Mouse (Mus musculus): ENCODE results near the gene Erich2. TPM values are rescaled to one million over a fixed set of nuclear protein-coding genes. Genes with fewer than 3 reads are reported as not detected.

Gene Erich2
- total RNA-seq, 4 experiments from 2014 or later, result 0.48 to 1.6 (median 0.85) TPM

DNA sequence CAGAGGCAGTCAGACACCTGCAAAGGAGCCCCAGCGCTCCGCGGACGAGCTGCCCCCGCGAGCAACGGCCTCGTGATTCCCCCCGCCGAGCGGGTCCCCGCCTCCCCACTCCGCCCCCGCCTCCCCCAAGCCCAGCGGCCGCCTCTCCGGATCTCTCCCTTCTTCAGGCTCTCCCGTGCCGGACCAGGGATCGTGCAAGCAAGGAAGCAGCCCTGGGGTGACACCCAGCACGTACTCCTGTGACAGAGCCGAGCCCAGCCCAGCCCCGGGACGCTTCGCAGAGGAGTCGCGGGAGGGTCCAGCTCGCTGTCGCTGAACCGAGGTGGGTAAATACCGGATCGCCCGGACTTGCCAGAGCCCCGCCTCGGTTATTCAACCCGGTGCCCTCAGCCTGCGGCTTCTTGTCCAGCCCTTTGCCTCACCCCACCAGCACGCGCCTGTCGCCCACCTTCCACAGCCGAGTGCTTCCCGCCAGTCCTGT, 53.4 kb downstream of the Erich2 start:
- no peak for DNase-seq (ENCODE audit: low spot score in 2 of 2)

DNA sequence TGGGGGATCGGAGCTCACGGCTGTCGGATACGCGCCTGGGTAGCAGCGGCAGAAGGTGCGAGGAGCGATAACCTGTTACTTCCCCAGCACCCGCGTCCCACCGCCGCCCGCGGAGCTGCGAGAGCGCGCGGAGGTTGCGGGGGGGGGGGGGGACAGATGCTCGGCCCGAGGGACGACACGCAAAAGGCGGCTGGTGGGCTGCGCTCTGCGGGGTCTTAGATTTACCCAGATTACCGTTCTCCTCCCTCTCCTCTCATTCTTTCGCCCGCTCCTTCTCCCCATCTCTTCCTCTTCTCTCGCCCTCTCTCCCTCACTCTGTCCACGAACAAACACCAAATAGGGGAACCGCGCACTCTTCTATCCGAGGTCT, 54.0 kb downstream of the Erich2 start:
- no peak for DNase-seq (ENCODE audit: low spot score in 2 of 2)

GRCm38 (mm10) chr2:70562981-70563671, 54.5 kb downstream of the Erich2 start:
- no peak for DNase-seq (ENCODE audit: low spot score in 2 of 2)

DNA sequence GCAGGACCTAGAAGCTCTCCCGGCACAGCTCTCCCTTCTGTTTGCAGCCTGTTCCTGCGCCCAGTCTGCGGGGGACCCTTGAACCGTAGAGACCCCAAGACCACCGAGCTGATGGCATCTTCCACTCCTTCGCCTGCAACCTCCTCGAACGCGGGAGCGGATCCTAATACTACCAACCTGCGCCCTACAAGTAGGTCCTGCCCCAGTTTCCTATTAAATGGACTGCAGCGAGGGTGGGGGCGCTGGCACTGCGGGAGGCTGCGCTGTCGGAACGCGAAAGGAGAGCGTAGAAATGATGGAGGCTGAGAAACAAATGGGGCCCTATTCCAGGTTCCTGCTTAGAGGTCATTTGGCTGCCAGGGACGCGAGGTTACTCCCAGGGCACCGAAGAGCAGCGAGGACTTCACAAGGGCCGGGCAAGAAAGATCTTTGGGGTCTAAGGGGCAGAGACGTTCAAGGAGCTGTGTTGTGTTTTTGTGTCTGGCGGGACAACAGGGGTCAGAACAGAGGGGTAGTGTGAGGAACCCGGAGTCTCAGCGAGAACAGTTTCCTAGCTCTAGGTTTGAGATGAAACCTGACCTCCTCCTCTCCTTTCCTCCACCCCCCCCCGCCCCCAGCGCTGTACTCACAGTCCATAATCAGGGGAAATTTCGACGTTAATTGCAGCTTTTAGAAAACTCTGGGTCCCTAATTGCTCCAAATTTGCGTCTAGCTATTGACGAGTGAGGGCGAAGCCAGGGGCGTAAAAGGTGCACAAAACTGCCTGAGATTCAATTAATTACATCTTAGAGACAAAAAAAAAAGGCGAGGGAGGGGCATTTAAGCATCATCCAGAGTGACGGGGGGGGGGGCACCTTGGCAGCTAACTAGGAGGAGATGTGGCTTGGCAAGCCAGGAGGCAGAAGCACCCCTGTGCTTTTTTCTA, 55.4 kb downstream of the Erich2 start:
- no peak for DNase-seq (ENCODE audit: low spot score in 2 of 2)

- DNase-seq (ENCODE audit: low spot score in 2 of 2), result no peak
These were observed 56.2 kb downstream of the Erich2 start for GRCm38 (mm10) chr2:70564646-70565315.

DNA sequence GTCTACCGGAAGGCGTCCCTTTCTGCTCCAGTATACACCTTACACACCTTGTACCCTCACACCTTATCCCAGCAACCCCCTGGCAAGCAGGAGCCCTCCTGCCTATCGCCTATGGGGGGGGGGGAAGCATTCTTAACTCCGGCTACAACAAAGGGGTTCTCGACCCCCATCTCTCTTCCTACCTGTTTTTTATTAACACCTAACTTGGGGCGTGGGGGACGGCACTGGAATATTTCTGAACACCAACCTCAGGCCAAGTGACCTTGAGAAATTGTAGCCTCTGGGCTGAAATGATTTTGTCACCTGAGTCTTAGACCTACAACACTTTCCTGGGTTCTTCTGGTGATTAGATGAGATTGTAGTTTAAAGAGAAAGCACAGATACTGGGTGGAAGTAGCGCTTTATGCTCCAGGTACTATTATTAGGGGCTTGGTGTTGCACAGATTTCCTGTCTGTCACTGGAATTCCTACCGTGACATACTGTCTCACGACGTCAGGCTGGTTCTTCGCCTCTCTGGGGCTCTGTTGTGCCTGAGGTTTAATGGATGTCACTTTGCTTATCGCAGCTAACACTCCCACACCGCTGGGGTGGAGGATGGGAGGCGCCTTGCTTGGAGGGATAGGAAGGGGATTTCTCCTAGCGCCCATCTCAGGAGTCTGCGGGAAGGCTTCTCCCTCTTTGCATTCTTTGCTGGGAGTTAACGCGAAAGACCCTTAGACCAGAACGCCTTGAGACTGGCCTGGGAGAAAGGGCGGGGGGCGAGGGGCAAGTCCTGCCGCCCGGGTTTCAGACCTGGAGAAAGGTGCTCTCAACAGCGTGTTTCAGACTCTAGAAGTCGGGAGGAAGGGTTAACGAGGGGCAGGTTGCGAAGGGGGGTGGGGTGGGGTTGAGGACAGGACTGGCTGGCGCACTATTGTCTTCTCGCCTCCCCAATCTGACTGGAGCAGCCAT, 57.3 kb downstream of the Erich2 start:
- DNase-seq (ENCODE audit: low spot score in 2 of 2), result no peak

DNA sequence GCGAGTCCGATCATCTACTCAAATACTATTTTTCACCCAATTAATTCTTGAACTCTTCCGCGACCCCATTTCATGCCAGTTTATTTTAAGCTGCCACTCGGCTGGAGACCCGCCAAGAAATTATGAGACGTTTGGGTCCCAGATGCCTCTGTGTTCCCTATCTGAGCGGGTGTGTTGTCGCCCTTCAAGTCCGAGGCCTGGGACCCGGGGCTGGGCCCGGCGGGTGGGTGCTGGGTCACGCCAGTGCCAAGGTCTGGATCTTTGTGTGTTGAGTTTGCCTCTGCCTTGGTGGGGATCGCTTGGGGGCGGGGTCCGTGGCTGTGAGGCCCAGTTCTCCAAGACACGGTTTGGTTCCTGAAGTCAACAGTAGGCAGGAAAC, 58.0 kb downstream of the Erich2 start:
- DNase-seq (ENCODE audit: low spot score in 2 of 2), result no peak

DNA sequence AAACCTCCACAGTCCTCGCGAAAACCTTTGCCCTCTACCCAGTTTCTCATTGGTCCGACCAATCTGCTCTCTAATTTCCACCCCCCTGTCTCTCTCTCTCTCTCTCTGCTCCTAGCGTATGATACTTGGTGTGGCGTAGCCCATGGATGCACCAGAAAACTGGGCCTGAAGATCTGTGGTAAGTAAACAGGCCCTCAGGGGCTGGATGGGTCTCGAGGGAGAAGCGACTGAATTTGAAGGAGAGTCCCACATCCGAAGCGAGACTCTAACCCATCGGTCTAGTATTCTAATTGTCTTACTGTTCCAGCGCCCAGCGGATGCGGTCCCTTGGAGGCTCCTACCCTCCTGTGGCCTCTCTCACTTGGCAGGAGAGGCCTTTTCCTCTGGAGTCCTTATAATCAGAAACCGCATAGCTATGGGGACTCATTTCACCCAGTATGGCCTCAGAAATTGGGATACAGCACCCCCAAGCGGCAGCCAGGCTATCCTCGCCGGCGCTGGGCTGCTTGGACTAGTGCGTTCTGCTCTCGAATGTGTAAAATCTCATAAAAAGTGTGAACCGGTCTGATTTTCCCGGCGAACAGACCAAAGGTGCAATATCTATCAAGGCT, 58.6 kb downstream of the Erich2 start:
- no peak for DNase-seq (ENCODE audit: low spot score in 2 of 2)

GRCm38 (mm10) chr2:70567682-70568077, 59.1 kb downstream of the Erich2 start:
- DNase-seq (ENCODE audit: low spot score in 2 of 2), result no peak

DNA sequence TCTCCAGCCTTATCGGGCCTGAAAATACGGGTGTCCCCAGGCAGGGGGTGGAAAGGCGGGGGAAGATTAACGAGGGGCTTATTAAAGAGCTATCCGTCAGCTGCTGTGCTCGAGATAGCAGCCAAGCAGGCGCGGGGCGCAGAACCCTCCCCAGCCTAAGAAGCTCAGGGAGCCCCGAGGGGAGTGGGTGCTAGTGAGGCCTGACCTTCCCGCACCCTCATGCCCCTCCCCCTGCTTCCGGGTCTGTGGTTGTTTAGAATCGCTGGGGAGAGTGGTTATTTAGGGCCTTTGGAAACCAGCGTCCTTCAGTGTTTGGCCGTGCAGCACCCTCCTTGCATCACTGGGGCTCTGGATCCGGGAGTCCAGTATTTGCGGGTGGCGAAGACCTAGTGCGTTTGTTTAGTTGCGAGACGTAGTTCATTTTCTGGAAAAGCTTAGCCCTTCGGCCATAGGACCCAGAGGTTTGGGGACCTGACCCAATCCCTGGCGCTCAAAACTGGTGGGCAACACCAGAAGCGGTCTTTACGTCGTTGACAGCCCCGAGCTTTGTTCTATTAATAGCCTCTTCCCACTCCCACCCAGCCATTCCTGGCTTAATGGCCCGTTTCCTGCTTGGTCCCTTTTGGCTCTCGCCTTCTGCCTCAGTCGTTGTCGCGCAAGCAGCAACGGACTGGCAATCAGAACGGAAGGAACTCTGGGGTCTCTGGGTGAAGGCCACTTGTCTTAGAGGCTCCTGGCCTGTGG, 59.8 kb downstream of the Erich2 start:
- DNase-seq (ENCODE audit: low spot score in 2 of 2), result no peak

- no peak for DNase-seq (ENCODE audit: low spot score in 2 of 2)
These were observed 63.1 kb downstream of the Erich2 start for GRCm38 (mm10) chr2:70571698-70572097.

DNA sequence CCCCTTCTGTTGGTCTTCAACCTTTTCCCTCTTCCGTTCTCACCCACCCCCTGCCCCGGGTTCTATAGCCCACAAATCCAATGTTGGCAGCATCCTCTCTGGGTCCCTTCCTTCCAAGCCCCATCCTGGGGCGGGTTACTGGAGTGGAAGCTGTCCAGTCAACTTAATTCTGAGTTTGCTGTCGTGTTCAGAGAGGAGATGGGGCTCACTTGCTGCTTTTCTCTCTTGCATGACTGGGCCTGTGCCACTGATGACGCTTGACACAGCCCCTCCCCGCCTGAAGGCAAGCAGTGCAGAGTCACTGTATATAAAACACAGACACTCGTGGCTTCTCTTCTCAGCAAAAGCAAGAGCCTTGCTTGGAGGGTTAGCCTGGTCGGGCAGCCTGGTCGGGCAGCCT, 63.6 kb downstream of the Erich2 start:
- DNase-seq (ENCODE audit: low spot score in 2 of 2), result no peak

GRCm38 (mm10) chr2:70573544-70574210, 65.1 kb downstream of the Erich2 start:
- DNase-seq (ENCODE audit: low spot score in 2 of 2), result no peak

GRCm38 (mm10) chr2:70588200-70588599, 79.6 kb downstream of the Erich2 start:
- DNase-seq (ENCODE audit: low spot score in 2 of 2), result no peak

Other genes starting within 250 kb of the Erich2 start
- gene Sp5, start 33.9 kb upstream of the Erich2 start, total RNA-seq (2022), result under 1 TPM; 0.30 to 0.91 (median 0.45) TPM
- 100 to 1,000 TPM; 404 to 571 (median 466) TPM for gene Gad1, start 44.3 kb downstream of the Erich2 start, total RNA-seq (2022)
- gene Gorasp2, start 152.8 kb downstream of the Erich2 start, total RNA-seq (2022), result 10 to 100 TPM; 92.2 to 97.7 (median 96.2) TPM
- gene Gm26558, start 153.3 kb downstream of the Erich2 start, total RNA-seq (2022), result under 1 TPM in 3 of 4 experiments, not detected in 1; 0.46 to 0.94 (median 0.74) TPM

Data from left cerebral cortex, adult 8-10 months (tissue).